Mouse (Mus musculus): ENCODE results near the gene Eif4ebp2.

GRCm38 (mm10) chr10:61484801-61485200 is 32.3 kb upstream of the Eif4ebp2 start:
- TF ChIP-seq POLR2A (IDR thresholded peaks at IDR 0.05; ENCODE audit: borderline replicate concordance, extremely low read depth, low read depth, low read length) (no peak), CTCF (IDR thresholded peaks at IDR 0.05; ENCODE audit: insufficient read depth, low read length) (no peak)

Measured in lung, adult 2 months (tissue).